Mouse (Mus musculus) heart, postnatal 0 days (tissue): ENCODE results near the gene Gpr45.

Experiments
- CTCF ChIP-seq: IDR thresholded peaks from 2 replicates; pipeline ENCODE4 v1.5.1; 2016; ENCODE audit warnings: antibody characterized with exemption, control low read depth, low read depth
- EP300 ChIP-seq: IDR thresholded peaks from 2 replicates; pipeline ENCODE4 v1.6.1; 2016; ENCODE audit warnings: antibody characterized with exemption, low read depth

GRCm38 (mm10) chr1:42917908-42918307 lies 34.8 kb upstream of the Gpr45 start:
- TF ChIP-seq CTCF (no peak), EP300 (no peak)
